Mouse (Mus musculus) kidney, postnatal 14 days (tissue): ENCODE measurements around the gene Pld6.

ENCODE experiments used
- DNase-seq: peaks from one replicate; pipeline ENCODE4 v3.0.0; 2022; ENCODE audit warnings: mixed read lengths

The Pld6 gene

DNA sequence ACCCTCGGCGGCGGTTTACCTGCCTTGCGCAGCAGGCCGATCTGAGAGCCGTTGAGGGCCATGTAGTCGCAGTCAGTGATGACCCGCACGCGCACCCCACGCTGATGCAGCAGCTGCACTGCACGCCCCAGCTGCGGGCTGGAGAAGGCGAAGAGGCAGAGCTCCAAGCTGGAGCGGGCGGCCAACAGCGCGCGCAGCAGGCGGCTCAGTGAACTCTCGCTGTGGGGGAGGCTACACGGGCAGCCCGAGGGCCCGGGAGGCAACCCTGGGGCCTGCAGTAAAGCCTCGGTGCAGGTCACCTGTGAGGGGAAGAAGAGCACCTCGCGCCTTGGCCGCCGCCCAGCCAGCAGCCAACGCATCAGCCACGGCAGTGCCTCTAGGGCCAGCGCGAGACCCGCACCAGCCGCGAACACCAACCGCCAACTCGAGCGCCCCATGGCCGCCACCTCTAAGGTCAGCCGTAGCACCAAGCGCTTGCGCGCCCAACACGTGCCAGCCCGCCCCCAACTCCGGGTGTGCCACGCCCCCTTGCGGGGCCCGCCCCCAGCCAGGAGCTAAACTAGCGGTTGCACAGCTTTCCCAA lies at the start of gene Pld6:
TSS of gene Pld6 (minus strand) at position 447 of the 583 bp plus-strand sequence.
- peak; percentile 73 for DNase-seq

DNA sequence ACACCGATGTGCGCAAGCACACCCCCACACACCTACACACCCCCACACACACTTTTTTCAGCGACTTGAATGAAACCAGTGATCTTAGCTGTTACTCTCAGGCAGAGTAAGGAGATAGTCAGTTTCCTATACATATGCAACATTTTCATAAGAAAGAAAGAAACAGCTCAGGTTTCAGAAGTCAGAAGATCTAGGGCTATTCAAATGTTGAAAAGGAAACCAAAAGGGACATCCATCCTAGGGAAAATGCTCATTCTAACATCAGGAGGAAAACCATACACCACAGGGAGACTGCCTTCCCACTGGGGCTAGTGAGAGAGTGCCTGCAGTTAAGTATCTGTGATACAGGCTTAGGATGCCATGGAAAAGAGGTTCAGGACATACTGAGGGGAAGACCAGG lies 34.2 kb upstream of the Pld6 start:
- no peak for DNase-seq

DNA sequence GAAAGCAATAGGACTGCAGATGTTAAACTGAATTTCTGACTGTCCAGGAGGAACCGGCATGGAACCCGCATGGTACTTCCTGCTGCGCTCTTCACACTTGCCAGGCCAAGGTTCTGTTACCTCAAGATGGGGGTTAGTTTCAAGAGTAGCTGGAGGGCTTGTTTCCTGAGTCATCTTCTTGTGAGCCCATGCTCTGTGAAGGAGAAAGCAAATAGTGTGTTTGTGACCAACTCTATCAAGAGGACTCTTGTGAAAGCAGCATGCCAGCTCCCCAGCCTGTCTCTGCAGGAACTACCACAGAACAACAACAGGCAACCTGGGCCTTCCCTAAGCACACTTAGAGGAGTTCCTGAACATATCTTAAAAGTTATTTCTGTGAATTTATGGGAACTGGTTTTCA lies 30.5 kb upstream of the Pld6 start:
- DNase-seq = no peak

DNA sequence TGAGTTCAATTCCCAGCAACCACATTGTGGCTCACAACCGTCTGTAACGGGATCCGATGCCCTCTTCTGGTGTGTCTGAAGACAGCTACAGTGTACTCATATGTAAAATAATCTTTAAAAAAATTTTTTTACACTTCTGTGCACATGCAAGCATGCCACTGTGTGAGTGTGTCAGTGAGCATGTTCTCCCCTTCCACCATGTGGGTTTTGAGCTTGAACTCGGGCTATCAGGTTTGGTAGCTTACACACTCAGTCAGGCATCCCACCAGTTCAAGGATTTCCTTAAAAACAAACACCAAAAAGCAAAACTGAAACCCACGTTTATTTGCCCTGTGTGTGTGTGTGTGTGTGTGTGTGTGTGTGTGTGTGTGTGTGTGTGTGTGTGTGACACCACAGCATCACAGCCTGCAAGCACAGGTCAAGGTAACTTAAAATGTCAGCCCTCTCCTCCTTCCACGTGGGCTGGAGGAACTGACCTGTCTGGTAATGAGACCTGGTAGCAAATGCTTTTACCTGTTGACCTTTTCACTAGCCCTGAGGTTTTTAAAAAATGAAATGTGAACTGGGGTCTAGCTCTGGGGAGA lies 28.1 kb upstream of the Pld6 start:
- DNase-seq = no peak

DNA sequence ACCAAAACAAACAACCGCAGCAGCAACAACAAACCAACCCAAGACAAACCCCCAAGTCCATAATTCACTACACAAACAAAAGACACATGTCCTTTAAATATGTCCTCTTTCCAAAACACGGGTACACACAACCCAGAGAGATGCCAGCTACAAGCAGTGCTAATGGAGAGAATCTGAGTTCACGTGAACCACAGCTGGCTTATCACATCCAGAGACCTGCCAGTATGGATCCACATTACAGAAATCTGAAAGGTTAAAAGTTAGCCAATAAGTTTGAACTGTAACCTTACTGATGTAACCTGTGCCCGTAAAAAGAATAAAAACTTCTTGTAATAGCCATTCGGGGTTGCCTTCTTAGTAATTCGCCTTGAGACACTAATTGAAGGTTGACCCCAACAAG lies 27.5 kb upstream of the Pld6 start:
- no peak for DNase-seq

DNA sequence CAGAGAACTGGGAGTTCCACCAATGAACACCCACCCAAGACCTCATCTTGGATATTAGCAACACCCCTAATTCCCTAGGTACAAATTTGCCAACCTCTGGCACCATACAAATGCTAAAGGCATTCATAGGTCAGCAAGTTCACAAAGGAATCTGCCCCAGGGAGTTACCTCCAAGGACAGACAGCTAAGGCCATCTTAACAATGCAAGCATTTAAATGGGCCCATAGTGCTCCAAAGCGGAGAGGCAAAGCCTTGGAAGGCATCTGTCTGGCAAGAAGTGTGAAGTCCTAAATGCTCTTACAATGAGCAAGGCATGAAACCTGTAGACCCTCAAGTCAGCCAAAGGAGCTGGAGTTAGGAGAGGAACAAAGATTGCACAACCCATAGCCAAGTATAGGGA lies 26.9 kb upstream of the Pld6 start:
- DNase-seq = no peak

DNA sequence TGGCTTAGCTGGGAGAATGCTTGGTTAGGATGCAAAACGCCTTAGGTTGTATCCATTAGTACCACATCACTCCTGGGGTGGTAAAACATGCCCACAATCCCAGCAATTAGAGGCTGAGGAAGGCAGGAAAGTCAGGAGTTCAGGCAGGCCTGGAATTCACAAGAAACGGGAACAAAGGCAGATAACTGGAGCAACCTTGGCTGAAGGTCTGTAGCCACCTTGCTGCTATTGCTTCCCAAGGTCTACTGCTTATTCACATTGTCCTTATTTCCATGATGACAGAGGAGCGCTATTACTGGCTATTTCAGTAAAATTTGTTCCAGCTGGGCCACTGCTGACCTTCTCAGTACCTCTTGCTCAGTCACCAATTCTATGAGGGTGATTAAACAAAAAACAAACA lies 25.8 kb upstream of the Pld6 start:
- DNase-seq = no peak

DNA sequence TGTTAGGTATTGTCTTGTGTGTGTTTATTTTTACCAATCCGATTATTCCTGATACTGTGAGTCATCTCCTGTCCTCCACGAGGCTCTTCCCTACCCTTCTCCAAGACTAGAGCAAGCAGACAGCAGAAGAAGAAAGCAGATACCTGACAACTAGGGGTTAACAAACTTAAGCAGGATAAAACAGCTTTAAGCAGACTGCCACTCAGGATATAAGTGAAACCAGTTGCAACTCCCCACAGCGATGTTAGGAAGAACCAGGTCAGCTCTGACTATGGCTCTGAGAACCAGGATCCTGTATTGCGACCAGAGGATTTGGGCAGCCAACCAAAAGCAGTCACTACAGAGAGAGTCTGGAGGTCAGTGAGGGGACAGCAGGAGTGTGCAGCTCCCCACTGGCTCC lies 23.8 kb upstream of the Pld6 start:
- DNase-seq = no peak

DNA sequence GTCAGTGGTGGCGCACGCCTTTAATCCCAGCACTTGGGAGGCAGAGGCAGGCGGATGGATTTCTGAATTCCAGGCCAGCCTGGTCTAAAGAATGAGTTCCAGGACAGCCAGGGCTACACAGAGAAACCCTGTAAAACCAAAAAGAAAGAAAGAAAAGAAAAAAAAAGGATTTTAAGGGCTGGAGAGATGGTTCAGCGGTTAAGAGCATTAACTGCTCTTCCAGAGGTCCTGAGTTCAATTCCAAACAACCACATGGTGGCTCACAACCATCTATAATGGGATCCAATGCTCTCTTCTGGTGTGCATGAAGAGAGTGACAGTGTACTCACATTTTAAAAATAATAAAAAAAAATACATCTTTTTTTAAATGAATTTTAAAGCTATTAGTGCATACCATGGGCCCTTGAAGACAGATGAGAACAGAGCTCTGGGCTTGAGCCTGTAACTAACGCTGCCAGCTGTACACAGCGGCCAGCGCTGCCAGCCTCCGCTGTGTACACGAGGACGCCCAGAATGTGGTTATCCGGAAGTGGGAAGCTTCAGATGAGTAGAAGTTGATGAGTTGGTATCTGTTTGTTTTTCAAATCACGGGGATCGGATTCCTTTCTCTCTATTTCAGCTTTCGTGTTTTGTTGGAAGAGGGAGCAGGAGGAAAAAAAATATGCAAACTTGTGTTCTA lies 23.2 kb upstream of the Pld6 start:
- no peak for DNase-seq

DNA sequence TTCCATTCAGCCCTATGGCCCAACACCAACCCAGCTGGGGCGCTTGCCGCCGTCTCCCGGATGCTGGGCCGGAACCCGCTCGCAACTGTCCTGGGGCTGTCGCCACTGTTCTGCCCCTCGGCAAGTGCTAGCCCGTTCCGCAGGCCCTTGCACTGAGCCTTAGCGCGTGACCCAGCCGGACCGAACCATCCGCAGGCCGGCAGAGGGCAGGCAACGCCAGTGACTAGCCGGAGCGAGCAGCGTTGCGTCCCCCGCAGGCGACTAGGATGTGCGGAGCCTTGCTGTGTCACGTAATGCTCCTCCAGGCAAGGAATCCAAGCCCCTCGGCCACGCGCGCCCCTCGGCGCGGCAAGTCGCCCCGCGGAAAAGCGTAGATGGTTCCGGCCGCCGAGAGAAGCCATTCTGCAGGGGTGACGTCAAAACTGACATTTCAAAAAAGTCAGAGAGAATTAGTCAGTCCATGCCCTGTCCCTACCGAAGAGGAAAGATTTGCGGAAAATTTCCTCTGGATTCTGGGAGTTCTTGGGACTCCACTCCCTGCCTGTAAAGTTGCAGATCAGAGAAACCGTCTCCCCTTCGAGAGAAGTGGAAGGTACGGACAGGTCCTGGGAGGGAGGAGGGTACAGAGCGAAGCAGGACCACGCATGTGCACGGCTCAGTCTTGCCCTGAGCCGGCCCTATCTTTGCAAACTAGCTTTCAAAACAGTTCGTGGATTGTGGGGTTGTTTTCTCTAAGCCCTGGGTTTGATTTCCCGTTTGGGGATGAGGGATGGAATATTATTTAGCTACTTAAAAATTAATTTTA lies 22.4 kb upstream of the Pld6 start, which contains the start of gene Flcn:
TSS of gene Flcn (minus strand) at position 347 of the 805 bp plus-strand sequence.
- peak; percentile 90 for DNase-seq

DNA sequence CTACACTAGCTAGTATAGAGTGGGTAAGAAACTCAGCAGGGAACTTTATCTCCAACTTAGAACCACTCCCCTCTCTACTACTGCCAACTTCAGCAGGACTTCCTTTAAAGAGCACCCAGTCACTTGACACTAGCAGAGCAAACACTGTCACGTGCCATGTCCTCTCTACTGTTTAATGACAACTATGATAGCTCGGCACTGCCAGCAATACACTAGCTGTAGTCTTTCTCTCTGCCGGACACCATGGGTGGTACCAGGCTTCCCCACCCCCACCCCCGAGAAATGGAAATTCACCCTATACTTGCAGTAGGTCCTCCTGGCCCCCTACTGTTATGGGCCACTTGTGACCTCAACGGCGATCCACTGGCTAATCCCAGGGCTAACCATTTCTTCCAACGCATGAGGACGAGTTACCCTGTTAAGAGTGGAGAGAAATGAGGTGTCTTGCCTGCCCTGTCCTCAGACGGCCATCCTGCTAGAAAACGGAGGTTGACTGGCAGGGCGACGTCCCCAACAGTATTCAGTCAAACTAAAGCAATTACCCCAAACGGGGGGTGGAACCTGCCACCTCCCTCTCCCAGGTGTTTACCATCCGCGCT lies 21.7 kb upstream of the Pld6 start:
- peak; percentile 67 for DNase-seq

DNA sequence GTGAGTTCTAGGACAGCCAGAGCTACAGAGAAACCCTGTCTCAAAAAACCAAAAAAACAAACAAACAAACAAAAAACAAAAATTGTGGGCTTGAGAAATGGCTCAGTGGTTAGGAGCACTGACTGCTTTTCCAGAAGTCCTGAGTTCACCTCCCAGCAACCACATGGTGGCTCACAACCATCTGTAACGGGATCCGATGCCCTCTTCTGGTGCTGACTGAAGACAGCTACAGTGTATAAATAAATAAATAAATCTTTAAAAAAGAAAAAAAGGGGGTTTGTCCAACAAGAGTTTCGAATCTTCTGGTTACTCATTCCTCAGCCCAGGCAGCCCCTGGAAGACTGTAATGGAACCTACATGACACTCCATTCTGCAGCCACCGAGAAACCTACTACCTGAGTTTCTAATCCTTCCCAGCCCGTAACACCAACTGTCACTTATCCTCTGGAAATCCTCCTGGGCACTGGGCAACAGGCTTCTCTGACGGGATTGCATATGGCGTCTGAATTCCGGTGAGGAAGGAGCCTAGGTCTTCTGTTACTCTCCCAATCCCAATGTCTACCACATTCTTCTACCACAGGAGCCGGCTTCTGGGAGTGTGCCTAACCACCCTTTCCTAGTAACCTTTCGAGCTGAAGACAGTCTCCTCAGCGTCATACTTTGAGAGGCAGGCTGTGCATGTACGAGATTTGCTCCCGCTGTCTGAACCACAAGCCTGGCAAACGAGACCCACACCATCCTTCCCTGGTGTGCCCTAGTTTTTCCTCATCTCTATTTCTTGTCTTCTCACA lies 20.9 kb upstream of the Pld6 start:
- DNase-seq = no peak

DNA sequence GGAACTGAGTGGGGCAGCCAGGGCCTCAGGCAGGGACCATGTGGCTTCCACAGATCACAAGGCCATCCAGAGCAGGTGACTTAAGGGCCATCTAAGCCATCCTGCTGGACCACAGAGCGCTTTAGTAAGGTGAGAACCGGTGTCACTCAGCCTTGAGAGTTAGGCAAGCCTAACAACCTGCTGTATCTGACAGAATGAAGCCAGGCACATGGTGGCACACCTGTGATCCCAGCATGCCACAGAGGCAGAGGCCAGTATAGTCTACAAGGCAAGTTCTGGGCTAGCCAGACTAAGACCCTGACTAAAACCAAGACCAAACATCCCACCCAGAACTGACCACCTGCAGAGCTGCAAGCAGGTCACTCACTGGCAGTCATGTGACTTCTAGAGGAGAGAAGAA lies 18.2 kb upstream of the Pld6 start:
- no peak for DNase-seq

DNA sequence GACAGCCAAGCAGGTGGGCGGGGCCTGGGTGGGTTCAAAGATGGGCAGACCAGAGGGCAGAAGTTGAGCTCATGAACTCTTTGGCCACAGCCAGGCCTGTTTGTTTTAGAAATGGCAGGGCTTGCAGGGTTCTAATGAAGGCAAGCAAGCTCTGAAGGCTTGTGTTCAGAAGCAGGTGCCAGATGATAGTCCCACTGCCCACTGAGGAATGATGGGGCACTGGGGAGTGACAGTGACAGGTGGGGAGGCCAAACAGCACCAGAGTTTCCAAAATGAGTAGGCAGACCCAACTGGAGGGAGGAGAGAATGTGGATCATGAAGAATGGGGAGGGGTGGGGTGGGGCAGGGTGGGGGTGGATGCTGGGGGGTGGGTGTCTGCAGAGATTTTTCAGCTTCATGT lies 17.8 kb upstream of the Pld6 start:
- no peak for DNase-seq

DNA sequence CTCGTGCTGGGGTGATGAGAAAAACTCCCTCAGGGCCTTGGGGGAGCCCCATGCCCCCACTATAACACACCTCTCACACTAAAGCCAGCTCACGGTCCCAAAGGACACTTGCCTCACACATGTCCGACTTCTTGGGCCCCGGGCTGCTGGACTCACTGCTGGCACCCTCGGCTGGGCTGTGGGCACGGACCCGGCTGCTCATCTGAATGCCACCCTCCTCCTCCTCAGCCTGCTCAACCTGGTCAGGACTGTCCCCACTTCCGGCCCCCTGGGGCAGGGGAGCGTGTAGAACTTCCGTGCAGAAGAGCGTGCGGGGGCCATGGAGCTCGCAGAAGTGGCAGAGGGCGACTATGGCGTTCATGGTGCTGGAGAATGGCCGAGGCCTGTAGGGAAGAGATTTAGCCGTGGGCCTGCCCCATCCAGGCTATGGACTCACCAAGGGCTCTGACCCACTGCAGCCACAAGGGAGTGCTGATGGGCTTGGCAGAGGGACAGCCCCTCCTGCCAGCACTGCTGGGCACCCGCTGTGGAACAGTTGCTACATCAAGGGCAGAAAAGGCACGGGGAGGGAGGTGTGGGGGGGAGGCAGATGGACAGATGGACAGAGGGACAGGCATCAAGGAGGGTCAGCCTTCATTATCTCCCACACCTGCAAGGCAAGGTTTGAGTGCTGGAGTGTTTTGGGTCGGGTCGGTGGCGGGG lies 17.1 kb upstream of the Pld6 start:
- DNase-seq = no peak

DNA sequence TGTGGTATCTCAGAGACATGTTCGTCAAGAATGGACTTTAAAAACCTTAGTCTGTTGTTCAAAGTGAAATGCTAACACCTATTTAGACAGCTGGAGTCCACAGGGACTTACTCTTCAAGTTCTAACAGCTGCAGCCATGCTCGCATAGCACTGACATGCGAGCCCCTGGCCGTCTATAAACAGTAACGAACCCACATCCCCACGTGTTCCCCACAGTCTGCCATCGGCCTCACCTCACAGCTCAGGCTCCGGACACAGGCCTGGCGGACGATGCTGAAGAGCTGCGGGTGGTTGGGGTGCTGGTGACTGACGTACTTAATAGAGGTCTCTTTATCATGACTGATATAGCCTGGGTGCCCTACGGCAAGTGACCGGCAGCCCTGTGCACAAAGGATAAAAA lies 16.1 kb upstream of the Pld6 start:
- no peak for DNase-seq

DNA sequence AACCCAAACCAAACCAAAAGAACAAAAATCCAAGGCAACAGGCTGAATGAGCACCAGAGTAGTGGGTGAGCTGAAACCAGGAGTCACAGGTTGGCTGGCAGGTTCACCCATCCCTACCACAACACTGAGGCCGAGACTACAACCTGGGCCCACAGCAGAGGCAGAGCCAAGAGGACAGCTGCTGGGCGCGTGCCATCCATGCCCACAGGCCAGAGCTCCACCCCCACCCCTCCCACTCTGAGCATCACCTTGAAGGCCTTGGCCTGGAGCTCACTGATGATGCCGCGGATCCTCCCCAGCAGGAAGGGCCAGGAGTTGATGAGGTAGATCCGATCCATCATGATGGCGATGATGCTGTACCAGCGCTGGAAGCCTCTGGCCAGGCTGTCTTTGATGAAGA lies 14.4 kb upstream of the Pld6 start:
- DNase-seq = no peak

DNA sequence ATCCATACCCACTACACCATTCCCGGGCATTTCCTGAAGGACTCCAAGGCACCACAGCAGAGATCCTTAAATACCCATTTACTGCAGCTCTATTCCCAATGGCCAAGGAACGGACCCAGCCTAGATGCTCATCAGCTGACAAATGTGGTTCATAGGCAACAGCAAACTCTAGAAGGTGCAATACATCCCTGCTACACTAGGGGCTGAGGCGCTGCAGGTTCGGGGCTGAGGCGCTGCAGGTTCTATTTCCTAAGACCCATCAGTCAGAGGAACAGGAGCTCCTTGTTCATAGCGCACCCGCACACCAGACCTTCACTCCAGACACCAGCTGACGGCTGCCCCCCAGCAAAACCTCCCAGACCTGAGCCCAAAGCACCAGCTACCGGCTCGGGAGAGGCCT lies 13.0 kb upstream of the Pld6 start:
- no peak for DNase-seq

DNA sequence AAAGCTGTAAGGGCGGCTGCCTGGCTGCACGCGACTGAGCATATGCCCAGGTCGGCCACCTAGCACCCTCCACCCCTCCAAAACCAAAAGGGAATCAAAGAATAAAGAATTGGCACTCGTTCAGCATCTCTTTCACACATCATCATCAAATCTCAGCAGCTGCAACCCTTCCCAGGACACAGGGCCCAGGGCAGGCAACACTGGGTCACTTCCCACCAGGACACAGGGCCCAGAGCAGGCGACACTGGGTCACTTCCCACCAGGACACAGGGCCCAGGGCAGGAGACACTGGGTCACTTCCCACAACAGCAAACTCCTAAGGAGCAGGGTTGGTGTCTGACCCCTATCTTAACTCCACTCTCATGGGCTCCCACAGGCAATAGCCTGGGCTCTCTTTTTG lies 5.9 kb upstream of the Pld6 start:
- DNase-seq = no peak

DNA sequence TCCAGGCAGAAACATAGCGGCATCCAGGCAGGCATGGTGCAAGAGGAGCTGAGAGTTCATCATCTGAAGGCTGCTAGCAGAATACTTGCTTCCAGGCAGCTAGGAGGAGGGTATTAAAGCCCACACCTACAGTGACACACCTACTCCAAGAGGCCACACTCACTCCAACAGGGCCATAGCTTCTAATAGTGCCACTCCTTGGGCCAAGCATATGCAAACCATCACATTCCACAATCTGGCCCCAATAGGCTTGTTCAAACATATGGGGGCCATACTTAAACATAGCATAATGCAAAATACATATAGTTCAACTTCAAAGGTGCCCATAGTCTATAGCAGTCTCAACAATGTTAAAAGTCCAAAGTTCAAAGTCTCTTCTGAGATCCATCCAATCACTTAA lies 1.9 kb upstream of the Pld6 start:
- DNase-seq = no peak

DNA sequence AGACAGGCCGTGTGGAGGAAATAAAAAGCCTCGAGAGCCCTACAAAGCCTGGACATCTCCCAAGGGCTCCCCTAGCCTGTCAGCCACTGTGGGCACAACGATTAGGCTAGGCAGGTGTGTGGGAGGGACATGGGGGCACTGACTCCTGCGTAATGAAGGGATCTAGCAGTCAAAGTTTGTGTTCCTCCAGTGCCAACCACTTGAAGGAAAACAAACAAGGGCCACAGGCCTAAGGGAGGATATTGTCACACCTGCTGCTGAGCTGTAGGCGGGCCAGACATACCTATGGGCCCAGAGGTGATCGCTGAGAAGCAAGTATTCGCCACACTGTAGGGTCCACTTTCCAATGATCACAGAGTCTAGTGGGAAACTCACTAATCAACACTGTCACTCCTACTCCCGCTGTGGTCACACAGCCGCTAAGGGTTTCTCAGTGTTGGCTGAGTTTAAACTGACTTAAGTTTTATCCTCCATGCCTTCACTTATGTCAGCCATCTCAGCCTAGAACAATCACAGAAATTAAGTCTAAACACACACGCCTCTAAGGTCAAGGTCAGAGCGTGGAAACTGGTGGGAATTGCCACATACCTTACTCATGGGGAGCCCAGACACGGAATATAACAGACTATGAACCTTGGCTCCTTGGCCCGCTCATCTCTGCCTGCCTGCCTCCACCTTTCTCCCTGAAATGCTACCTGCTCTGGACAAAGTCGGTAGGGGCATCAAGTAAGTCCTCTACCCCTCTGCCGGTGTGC lies 824 bp downstream of the Pld6 start:
- no peak for DNase-seq
